Mouse (Mus musculus) midbrain, embryonic 12.5 days (tissue): ENCODE results near the gene Aff2. TPM values are rescaled to one million over a fixed set of nuclear protein-coding genes. Genes with fewer than 3 reads are reported as not detected.
A peak's percentile ranks its signal among the peaks of the same experiment; 100 is the strongest.

ENCODE experiments used
- ATAC-seq: fragments of 200-750 bp; cut with Nextera tagmentation; 2 replicates; pipeline ENCODE4 v1.8.0; 2017; ENCODE audit warnings: low read depth, moderate TSS enrichment, moderate library complexity; ENCODE audit not compliant: low FRiP score
- H3K27ac ChIP-seq: fragments of 300-500 bp; sonication (generic); replicated peaks from 2 replicates; pipeline ENCODE4 v1.5.1; 2016; ENCODE audit warnings: mild to moderate bottlenecking
- H3K27me3 ChIP-seq: fragments of 300-500 bp; sonication (generic); 2 replicates; pipeline ENCODE4 v1.6.1; 2016; ENCODE audit warnings: mild to moderate bottlenecking
- H3K36me3 ChIP-seq: fragments of 300-500 bp; sonication (generic); 2 replicates; pipeline ENCODE4 v1.6.1; 2016
- H3K4me1 ChIP-seq: fragments of 300-500 bp; sonication (generic); 2 replicates; pipeline ENCODE4 v1.6.1; 2016
- H3K4me2 ChIP-seq: fragments of 300-500 bp; sonication (generic); replicated peaks from 2 replicates; pipeline ENCODE4 v1.6.1; 2016; ENCODE audit warnings: mild to moderate bottlenecking, moderate library complexity
- H3K4me3 ChIP-seq: fragments of 300-500 bp; sonication (generic); 2 replicates; pipeline ENCODE4 v1.5.1; 2016; ENCODE audit warnings: mild to moderate bottlenecking
- H3K9ac ChIP-seq: fragments of 300-500 bp; sonication (generic); replicated peaks from 2 replicates; pipeline ENCODE4 v1.6.1; 2016; ENCODE audit warnings: mild to moderate bottlenecking, moderate library complexity
- H3K9me3 ChIP-seq: fragments of 300-500 bp; sonication (generic); 2 replicates; pipeline ENCODE4 v1.6.1; 2016; ENCODE audit warnings: mild to moderate bottlenecking
- WGBS: fragments of 180-500 bp; shearing (Covaris S2); methylation state at CpG from one replicate; pipeline ENCODE4 v1.1.7; 2016; 5-methylcytosine and 5-hydroxymethylcytosine counted together
- polyA plus RNA-seq: library from polyadenylated mRNA; unstranded; fragments of >200 nt; fragmentation: Nextera tagmentation; extraction: Ambion mirVana; gene quantifications from 2 replicates; pipeline ENCODE4 v1.2.1, GENCODE M21; 2016

Gene Aff2
- polyA plus RNA-seq: 8.7 and 9.1 TPM in 2 replicates

DNA sequence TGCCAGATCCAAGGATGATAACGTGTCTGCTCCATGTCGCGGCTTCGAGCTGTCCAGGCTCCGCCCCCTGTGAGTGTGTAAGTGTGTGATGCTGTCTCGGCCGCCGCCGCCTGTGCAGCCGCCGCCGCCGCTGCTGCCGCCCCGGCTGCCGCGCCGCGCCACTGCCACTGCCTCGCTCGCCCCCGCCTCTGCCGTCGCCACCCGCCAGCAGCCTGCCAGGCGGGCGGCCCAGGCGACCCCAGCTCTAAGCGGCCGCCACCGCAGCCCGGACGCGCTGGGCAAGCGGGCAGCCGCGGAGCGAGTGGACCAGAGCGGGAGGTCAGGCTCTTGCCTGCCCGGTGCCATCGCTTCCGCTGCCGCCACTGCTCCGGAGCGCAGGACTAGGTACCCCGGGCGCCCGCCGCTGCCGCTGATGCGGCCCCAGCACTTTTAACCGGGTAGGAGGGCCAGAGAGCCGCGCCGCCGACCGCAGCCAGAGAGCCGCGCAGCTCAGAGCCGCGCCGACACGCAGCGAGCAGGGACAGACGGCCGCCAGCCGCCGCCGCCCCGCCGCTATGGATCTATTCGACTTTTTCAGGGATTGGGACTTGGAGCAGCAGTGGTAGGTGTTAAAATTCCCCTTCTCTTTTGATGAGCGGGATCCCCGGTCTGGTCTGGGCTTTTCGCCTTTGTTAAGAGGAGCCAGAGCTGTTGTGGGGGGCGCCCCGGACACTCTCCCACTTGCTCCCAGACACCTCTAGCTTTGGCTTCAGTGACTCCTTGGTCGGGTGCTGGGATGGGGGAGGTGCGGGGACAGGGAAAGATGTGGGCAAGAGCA, at the start of gene Aff2:
Gene Aff2, plus strand, starts transcription at position 57 of the 817 bp plus-strand sequence.
- no peaks in the 10 kb centered on the region for H3K9me3 ChIP-seq
- 18% methylated on average over 54 of the region's 79 CpGs for WGBS
- H3K36me3 ChIP-seq: no peaks in the 10 kb centered on the region
- H3K4me1 ChIP-seq: peaks cover 4% of the 10 kb centered on the region; the same call in 1 of the 2 replicates
- peak within 1 kb of the TSS; percentile 69 for H3K27ac ChIP-seq
- ATAC-seq: peak; percentile 93
- H3K9ac ChIP-seq: peak within 1 kb of the TSS; percentile 77
- H3K27me3 ChIP-seq: no peaks in the 10 kb centered on the region; the same call in 1 of the 2 replicates
- H3K4me3 ChIP-seq: peak within 1 kb of the TSS; percentile 63
- peak within 1 kb of the TSS; percentile 68 for H3K4me2 ChIP-seq

DNA sequence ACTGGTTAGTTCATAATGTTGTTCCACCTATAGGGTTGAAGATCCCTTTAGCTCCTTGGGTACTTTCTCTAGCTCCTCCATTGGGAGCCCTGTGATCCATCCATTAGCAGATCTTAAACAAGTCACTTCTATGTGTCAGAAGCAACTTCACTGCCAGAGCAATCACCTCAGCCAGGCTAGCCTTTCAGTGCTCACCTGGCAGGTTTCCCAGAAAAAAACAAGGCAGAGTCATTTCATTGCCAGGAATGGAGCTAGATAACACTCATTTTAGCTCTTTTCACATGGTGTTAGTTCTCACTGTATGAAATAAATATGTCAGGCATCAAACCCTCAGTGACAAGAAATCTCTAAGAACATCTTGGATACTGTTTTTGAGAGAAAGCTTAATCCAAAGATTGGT, 22.8 kb upstream of the Aff2 start:
- Histone ChIP-seq H3K36me3 (no peaks in the 10 kb centered on the region), H3K27ac (no peak overlapping the region), H3K27me3 (no peaks in the 10 kb centered on the region), H3K9ac (no peak overlapping the region), H3K9me3 (no peaks in the 10 kb centered on the region), H3K4me3 (no peak overlapping the region), H3K4me1 (no peaks in the 10 kb centered on the region), H3K4me2 (no peak overlapping the region)
- ATAC-seq: no peak

DNA sequence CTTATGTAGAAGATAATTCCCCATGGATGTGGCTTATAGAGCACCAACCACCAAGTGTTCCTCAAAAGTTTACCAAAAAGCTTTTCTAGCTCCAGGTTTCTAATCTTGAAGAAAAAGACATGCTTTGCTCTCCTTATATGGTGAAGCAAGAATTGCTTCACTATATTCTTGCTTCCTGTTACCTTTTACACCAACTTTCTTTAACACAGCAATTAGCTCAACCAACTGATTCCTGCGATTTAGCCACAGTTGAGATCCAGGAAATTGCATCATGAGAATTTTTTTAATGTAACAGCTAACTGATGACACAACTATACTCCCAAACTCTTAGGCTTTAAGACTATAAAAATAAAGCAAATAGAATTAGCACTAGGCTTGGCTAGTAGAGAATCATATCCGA, 4.5 kb upstream of the Aff2 start:
- H3K27me3 ChIP-seq: no peaks in the 10 kb centered on the region; the same call in 1 of the 2 replicates
- H3K4me3 ChIP-seq: no peak overlapping the region
- ATAC-seq: no peak
- WGBS: 85% methylated on average over 2 of the region's 2 CpGs
- no peak overlapping the region for H3K9ac ChIP-seq
- H3K27ac ChIP-seq: no peak overlapping the region
- no peaks in the 10 kb centered on the region for H3K36me3 ChIP-seq
- H3K4me1 ChIP-seq: no peaks in the 10 kb centered on the region
- H3K9me3 ChIP-seq: no peaks in the 10 kb centered on the region
- no peak overlapping the region for H3K4me2 ChIP-seq

DNA sequence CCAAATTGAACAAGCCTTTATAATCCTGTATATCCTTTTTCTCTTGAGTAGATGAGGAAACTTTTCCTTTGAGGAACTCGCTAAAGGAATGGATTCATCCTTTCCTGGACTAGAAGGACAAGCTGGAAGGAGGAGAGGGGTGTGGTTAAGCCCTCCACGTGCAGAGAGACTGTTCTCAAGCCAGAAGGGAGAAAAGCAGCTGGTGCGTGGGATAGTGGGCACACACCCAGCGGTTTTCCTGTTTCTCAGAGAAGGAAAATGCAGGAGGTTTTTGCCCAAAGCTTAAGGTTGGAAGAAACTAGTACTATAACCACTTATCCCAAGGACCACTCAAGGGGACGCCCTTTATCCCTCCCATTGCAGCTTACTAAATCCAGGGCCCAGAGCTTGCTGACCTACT, 734 bp upstream of the Aff2 start:
- peak overlapping the region; percentile 63 for H3K4me3 ChIP-seq

DNA sequence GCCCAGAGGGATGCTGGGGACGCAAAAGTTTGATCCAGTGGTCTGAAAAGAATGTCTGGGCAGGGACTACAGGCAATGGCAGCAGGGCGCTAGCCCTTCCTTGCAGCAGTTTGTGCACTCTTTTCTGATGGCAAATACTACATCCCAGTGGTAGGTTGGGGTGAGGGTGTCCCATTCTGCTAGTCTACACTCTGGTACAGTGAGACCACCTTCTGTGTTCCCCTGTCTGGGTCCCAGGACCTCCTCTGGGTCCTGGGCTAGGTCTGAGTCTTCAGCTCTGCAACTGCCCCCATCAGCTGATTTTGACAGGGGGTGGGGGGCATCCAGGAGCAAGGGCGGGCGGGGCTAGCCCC, 233 bp upstream of the Aff2 start:
- 27% methylated on average over 4 of the region's 4 CpGs for WGBS
- Histone ChIP-seq H3K27me3 (no peaks in the 10 kb centered on the region; the same call in 1 of the 2 replicates), H3K27ac (peak overlapping the region; percentile 69; the same call in 1 of the 2 replicates), H3K4me1 (peaks cover 4% of the 10 kb centered on the region; the same call in 1 of the 2 replicates), H3K4me3 (peak overlapping the region; percentile 63), H3K9ac (peak overlapping the region; percentile 77; the same call in 1 of the 2 replicates), H3K36me3 (no peaks in the 10 kb centered on the region), H3K4me2 (peak overlapping the region; percentile 68), H3K9me3 (no peaks in the 10 kb centered on the region)
- ATAC-seq: peak; percentile 71; the same call in 1 of the 2 replicates

More for the DNA sequence above, 734 bp upstream of the Aff2 start:
- H3K9me3 ChIP-seq: no peaks in the 10 kb centered on the region
- no peak for ATAC-seq
- 20% methylated on average over 5 of the region's 5 CpGs for WGBS
- peak overlapping the region; percentile 68 for H3K4me2 ChIP-seq
- H3K27ac ChIP-seq: no peak overlapping the region
- no peaks in the 10 kb centered on the region; the same call in 1 of the 2 replicates for H3K27me3 ChIP-seq
- peaks cover 3% of the 10 kb centered on the region; the same call in 1 of the 2 replicates for H3K4me1 ChIP-seq
- no peaks in the 10 kb centered on the region for H3K36me3 ChIP-seq
- H3K9ac ChIP-seq: no peak overlapping the region

DNA sequence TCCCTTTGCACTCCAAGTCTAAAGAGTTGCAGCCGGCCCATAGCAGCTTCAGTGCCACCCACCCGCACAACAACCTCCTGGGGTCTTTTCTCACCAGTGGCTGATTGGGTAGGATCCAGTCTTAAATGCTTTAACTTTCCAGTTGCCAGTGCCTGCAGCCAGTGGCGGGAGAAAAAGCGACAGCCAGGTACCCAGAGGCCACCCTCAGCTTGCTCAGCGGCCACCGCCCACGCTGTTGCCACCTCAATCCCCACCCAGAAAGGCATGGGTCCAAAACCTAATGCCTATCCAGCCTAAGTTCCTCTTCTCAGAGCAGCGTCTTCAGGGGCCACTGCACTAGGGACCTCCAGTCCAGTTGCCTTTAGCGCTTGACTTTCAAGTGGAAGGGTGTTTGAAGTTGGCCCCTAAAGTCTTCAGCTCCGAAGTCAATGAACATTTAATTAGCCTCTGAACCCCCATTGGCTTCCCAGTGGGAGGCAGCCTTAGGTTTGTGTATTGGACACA, 1.0 kb downstream of the Aff2 start:
- WGBS: 22% methylated on average over 10 of the region's 10 CpGs
- ATAC-seq: no peak
- Histone ChIP-seq H3K4me1 (peaks cover 4% of the 10 kb centered on the region; the same call in 1 of the 2 replicates), H3K9me3 (no peaks in the 10 kb centered on the region), H3K4me3 (peak overlapping the region; percentile 63), H3K36me3 (no peaks in the 10 kb centered on the region), H3K27me3 (no peaks in the 10 kb centered on the region; the same call in 1 of the 2 replicates), H3K4me2 (peak overlapping the region; percentile 68), H3K9ac (peak overlapping the region; percentile 77), H3K27ac (peak overlapping the region; percentile 69)

DNA sequence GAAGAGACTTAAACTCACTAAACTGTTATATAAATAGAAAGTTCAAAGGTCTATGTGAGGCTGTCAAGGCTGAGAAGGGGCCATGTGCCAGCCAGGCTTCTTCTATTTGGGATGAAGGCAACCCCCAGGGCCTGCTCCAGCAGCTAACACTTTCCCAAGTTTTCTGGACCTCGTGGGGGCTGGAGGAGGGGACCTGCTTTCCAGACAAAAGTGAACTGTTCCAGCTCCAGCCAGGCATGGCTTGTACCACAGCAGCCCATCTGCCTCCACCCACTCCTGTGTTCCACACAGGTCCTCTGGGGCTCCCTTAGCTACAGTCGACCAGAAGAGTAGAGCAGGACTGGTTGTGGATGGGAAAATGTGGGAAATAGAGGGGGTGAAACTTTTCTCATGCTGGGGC, 4.1 kb downstream of the Aff2 start:
- Histone ChIP-seq H3K4me2 (no peak overlapping the region), H3K36me3 (no peaks in the 10 kb centered on the region), H3K4me3 (no peak overlapping the region), H3K9me3 (no peaks in the 10 kb centered on the region), H3K9ac (no peak overlapping the region), H3K4me1 (peaks cover 4% of the 10 kb centered on the region; the same call in 1 of the 2 replicates), H3K27ac (no peak overlapping the region), H3K27me3 (no peaks in the 10 kb centered on the region; the same call in 1 of the 2 replicates)
- 9% methylated on average over 2 of the region's 2 CpGs for WGBS
- ATAC-seq: no peak

DNA sequence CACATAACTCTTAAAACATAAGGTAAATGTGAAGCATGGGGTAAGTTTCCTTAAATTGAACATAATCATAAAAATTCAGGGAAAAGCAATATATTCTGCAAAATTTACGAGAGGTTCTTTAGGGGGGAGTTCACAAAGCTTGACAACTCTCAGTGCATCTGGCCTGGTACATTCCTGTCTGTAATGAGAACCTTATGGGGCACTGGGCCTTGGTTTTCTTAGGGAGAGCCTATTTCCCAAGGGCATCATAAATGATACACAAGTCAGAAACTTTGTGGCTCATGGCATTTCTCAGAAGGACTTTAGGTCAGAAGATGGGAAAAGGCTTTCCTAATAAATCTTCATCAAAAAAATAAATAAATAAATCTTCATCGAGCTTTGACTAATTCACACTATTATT, 13.2 kb downstream of the Aff2 start:
- WGBS: 81% methylated on average over 2 of the region's 2 CpGs
- Histone ChIP-seq H3K9me3 (no peaks in the 10 kb centered on the region), H3K4me3 (no peak overlapping the region)

DNA sequence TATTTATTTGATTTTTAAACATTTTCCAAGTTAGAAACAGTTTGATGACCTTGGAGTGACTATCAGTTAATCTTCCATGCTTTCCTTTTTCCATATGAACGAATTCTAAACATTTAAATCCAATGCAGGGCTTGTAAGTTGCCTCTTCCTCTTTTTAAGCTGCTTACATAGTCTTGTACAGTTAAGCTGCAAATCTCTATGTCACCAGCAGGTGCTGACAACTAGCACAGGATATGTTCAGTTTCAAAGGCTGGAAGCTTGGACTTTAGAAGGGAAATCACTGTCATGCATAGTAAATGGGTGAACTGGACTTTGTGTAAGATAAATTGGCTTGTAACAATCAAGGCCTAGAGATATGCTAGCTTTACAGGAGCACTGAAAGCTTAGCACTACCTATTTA, 29.6 kb downstream of the Aff2 start:
- 36% methylated on average over 1 of the region's 1 CpGs for WGBS
- H3K36me3 ChIP-seq: no peaks in the 10 kb centered on the region
- H3K4me3 ChIP-seq: no peak overlapping the region
- H3K27me3 ChIP-seq: no peaks in the 10 kb centered on the region
- H3K4me1 ChIP-seq: no peaks in the 10 kb centered on the region
- no peak overlapping the region for H3K9ac ChIP-seq
- no peak overlapping the region for H3K4me2 ChIP-seq
- no peak for ATAC-seq
- no peaks in the 10 kb centered on the region for H3K9me3 ChIP-seq
- H3K27ac ChIP-seq: no peak overlapping the region

More for the DNA sequence above, 13.2 kb downstream of the Aff2 start:
- Histone ChIP-seq H3K9ac (no peak overlapping the region), H3K4me2 (no peak overlapping the region), H3K27ac (no peak overlapping the region), H3K27me3 (no peaks in the 10 kb centered on the region), H3K4me1 (no peaks in the 10 kb centered on the region), H3K36me3 (no peaks in the 10 kb centered on the region)
- ATAC-seq: no peak

DNA sequence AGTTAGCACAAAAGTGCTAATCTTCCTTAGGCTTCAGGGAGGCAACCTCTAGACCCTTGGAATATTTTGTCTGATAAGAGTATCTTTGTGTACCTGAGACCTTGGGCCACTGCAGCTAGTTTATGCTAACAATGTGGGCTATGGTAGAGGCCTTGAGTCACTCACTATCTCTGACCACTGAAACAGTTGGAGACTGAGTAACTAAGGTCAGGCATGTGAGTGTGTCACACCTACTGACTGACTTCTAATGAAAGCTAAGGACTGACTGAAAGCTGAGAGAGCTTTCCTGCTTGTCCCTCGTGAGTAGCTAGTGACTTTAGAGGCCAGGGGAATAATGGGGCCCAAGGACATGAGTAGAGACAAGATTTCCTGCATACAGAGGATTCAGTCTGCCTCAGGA, 54.9 kb downstream of the Aff2 start:
- no peaks in the 10 kb centered on the region for H3K36me3 ChIP-seq
- H3K9ac ChIP-seq: no peak overlapping the region
- H3K4me3 ChIP-seq: no peak overlapping the region
- WGBS: 47% methylated on average over 1 of the region's 1 CpGs
- no peak overlapping the region for H3K4me2 ChIP-seq
- H3K9me3 ChIP-seq: no peaks in the 10 kb centered on the region
- H3K27me3 ChIP-seq: no peaks in the 10 kb centered on the region
- no peak overlapping the region for H3K27ac ChIP-seq
- H3K4me1 ChIP-seq: no peaks in the 10 kb centered on the region
- ATAC-seq: no peak

DNA sequence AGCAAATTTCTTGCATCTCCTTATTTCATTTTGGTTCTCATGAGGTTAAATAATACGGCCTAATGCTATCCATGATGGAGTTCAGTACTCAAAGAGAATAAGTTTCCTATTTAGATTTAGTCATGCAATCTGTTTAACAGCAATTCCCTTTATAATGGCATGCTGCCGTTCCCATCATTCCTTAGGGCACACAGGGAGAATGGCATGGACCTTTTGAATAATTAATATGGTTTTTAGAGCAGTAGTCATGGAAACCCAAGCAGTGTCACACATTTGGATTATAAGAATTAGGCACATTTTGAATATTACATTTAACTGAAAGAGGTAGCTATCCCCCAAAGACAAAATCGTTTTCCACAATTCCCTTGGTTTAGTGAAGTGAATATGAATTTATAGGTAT, 78.3 kb downstream of the Aff2 start:
- Histone ChIP-seq H3K4me2 (no peak overlapping the region), H3K27ac (no peak overlapping the region), H3K27me3 (no peaks in the 10 kb centered on the region), H3K36me3 (no peaks in the 10 kb centered on the region), H3K9me3 (no peaks in the 10 kb centered on the region), H3K4me3 (no peak overlapping the region), H3K9ac (no peak overlapping the region), H3K4me1 (no peaks in the 10 kb centered on the region)
- ATAC-seq: peak; percentile 83
- 49% methylated on average over 3 of the region's 3 CpGs for WGBS

DNA sequence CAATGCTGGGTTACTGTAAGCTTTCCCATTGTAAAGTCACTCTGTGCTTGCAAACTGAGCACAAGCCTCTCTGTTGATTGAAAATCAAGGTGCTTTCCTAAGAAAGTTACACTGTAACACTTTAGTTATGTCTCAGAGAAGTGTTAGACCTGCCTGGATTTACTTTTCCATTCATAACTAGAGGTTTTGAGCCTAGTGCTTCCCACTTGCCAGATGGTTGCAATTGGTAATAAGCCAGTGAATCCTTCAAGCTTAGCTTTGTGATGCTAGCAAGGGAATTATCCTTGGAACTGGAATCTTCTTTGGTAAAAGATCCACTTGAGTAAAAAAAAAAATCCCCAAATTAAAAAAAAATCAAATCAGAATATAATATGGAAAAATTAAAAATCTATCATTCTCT, 81.8 kb downstream of the Aff2 start:
- Histone ChIP-seq H3K4me3 (no peak overlapping the region), H3K9me3 (no peaks in the 10 kb centered on the region), H3K27ac (no peak overlapping the region), H3K4me1 (no peaks in the 10 kb centered on the region), H3K9ac (no peak overlapping the region), H3K36me3 (no peaks in the 10 kb centered on the region), H3K4me2 (no peak overlapping the region), H3K27me3 (no peaks in the 10 kb centered on the region)
- ATAC-seq: no peak
